Mouse (Mus musculus): ENCODE measurements at regions not wholly inside any gene's neighbourhood (a gene's known extent, or its start where the extent isn't known, plus 50 kb on each side); places are given as distances from the start of the nearest gene placed in this dataset.
A peak's percentile ranks its signal among the peaks of the same experiment; 100 is the strongest.

- Histone ChIP-seq H3K9ac (ENCODE audit: low read length) (no peak overlapping the region), H3K9me3 (ENCODE audit: control insufficient read depth, low read length) (no peaks in the 10 kb centered on the region), H3K4me2 (no peak overlapping the region), H3K27ac (ENCODE audit: low read depth, low read length) (no peak overlapping the region), H3K4me3 (ENCODE audit: low read depth, low read length) (no peak overlapping the region), H3K27me3 (ENCODE audit: control insufficient read depth, insufficient read depth, low read length) (no peaks in the 10 kb centered on the region), H3K4me1 (ENCODE audit: control insufficient read depth, insufficient read depth, low read length) (no peaks in the 10 kb centered on the region), H3K36me3 (ENCODE audit: control insufficient read depth, insufficient read depth, low read length) (no peaks in the 10 kb centered on the region)
- ATAC-seq (ENCODE audit: low FRiP score): no peak
- WGBS: 78% methylated on average over 3 of the region's 3 CpGs
- no peak for DNase-seq (ENCODE audit: low spot score, missing footprints)
Observed at GRCm38 (mm10) chr15:62503866-62504265, 1341.1 kb downstream of the Gsdmc2 start.

DNA sequence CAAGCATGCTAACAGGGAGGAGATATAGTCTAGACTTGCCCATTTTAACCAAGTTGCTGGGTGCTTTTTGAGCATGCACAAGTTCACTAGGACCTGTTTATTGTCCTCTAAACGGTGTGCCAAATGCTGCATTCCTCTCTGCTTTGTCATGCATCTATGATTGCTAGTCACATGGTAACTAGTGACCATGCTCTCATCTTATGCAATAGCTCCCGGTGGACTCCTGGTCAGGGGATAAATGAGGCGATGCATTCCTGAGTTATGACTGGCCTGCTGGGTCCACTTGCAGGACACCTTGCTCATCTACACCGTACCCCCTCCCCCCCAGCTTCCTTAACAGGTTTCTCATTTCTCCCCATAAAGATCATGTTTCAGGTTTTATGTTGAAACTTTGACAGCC, 1344.0 kb downstream of the Gsdmc2 start:
- H3K4me3 ChIP-seq (ENCODE audit: low read depth, low read length): no peak overlapping the region
- DNase-seq (ENCODE audit: low spot score, missing footprints) (peak; percentile 75), ATAC-seq (ENCODE audit: low FRiP score) (no peak)
- H3K9me3 ChIP-seq (ENCODE audit: control insufficient read depth, low read length): no peaks in the 10 kb centered on the region
- H3K4me2 ChIP-seq: no peak overlapping the region
- H3K27ac ChIP-seq (ENCODE audit: low read depth, low read length): no peak overlapping the region
- H3K27me3 ChIP-seq (ENCODE audit: control insufficient read depth, insufficient read depth, low read length): no peaks in the 10 kb centered on the region
- H3K36me3 ChIP-seq (ENCODE audit: control insufficient read depth, insufficient read depth, low read length): no peaks in the 10 kb centered on the region
- WGBS: 82% methylated on average over 4 of the region's 4 CpGs
- H3K4me1 ChIP-seq (ENCODE audit: control insufficient read depth, insufficient read depth, low read length): peaks cover 3% of the 10 kb centered on the region; the same call in 1 of the 2 replicates
- H3K9ac ChIP-seq (ENCODE audit: low read length): no peak overlapping the region

GRCm38 (mm10) chr15:62500522-62500921, 1344.5 kb downstream of the Gsdmc2 start:
- no peak overlapping the region for H3K4me2 ChIP-seq
- H3K27me3 ChIP-seq (ENCODE audit: control insufficient read depth, insufficient read depth, low read length): no peaks in the 10 kb centered on the region
- peaks cover 3% of the 10 kb centered on the region; the same call in 1 of the 2 replicates for H3K4me1 ChIP-seq (ENCODE audit: control insufficient read depth, insufficient read depth, low read length)
- ATAC-seq (ENCODE audit: low FRiP score) (no peak), DNase-seq (ENCODE audit: low spot score, missing footprints) (peak; percentile 1)
- 65% methylated on average over 2 of the region's 2 CpGs for WGBS
- H3K4me3 ChIP-seq (ENCODE audit: low read depth, low read length): no peak overlapping the region
- H3K9me3 ChIP-seq (ENCODE audit: control insufficient read depth, low read length): no peaks in the 10 kb centered on the region
- no peak overlapping the region for H3K9ac ChIP-seq (ENCODE audit: low read length)
- H3K36me3 ChIP-seq (ENCODE audit: control insufficient read depth, insufficient read depth, low read length): no peaks in the 10 kb centered on the region
- H3K27ac ChIP-seq (ENCODE audit: low read depth, low read length): no peak overlapping the region

DNA sequence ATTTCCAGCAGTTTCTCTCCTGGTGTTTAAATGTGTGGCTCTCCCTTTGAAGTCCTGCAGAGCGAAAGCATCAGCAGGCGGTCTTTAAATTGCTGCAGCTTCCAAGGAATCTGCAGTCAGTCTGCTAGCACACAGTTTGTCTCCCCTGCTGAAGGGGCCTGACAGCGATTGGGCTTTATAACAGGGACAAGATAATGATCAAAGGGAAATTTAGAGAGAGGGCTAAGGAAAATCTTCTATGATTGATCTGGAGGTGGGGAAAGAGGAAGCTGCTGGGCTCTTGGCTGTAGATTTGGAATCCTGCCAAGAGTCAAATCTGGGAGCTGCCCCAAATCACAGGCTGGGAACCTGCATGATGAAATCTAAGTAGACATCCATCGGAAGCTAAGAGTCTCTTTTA, 1348.8 kb downstream of the Gsdmc2 start:
- ATAC-seq (ENCODE audit: low FRiP score): no peak

DNA sequence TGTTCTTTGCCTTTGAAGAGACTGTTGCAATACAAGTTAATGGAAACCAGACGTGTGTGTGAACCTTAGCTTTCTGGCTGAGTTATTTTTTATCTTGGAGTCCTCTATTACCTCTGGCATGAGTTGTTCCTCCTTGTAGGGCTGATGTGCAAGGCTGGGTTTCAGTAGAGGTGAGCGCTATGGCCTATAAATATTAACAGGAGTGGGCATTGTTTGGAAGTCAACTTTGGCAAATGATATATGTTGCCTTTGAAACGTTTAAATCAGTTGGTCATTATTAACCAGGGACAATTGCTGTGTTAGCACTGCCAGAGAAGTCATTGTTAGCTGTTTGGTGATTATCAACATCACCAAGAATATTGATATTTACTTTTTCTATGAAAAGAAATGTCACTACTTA, 1352.6 kb downstream of the Gsdmc2 start:
- ATAC-seq (ENCODE audit: low FRiP score) (no peak), DNase-seq (ENCODE audit: low spot score, missing footprints) (peak; percentile 78)
- Histone ChIP-seq H3K9me3 (ENCODE audit: control insufficient read depth, low read length) (no peaks in the 10 kb centered on the region), H3K27me3 (ENCODE audit: control insufficient read depth, insufficient read depth, low read length) (no peaks in the 10 kb centered on the region), H3K4me1 (ENCODE audit: control insufficient read depth, insufficient read depth, low read length) (peaks cover 3% of the 10 kb centered on the region; the same call in 1 of the 2 replicates), H3K9ac (ENCODE audit: low read length) (no peak overlapping the region), H3K4me3 (ENCODE audit: low read depth, low read length) (no peak overlapping the region), H3K4me2 (no peak overlapping the region), H3K36me3 (ENCODE audit: control insufficient read depth, insufficient read depth, low read length) (no peaks in the 10 kb centered on the region), H3K27ac (ENCODE audit: low read depth, low read length) (no peak overlapping the region)
- 79% methylated on average over 3 of the region's 3 CpGs for WGBS

More for the DNA sequence above, 1348.8 kb downstream of the Gsdmc2 start:
- no peak overlapping the region for H3K9ac ChIP-seq (ENCODE audit: low read length)
- no peak overlapping the region for H3K27ac ChIP-seq (ENCODE audit: low read depth, low read length)
- 9% methylated on average over 4 of the region's 4 CpGs for WGBS
- H3K9me3 ChIP-seq (ENCODE audit: control insufficient read depth, low read length): no peaks in the 10 kb centered on the region
- H3K36me3 ChIP-seq (ENCODE audit: control insufficient read depth, insufficient read depth, low read length): no peaks in the 10 kb centered on the region
- H3K4me3 ChIP-seq (ENCODE audit: low read depth, low read length): no peak overlapping the region
- H3K4me2 ChIP-seq: no peak overlapping the region
- peak; percentile 80 for DNase-seq (ENCODE audit: low spot score, missing footprints)
- peaks cover 3% of the 10 kb centered on the region; the same call in 1 of the 2 replicates for H3K4me1 ChIP-seq (ENCODE audit: control insufficient read depth, insufficient read depth, low read length)
- no peaks in the 10 kb centered on the region for H3K27me3 ChIP-seq (ENCODE audit: control insufficient read depth, insufficient read depth, low read length)

DNA sequence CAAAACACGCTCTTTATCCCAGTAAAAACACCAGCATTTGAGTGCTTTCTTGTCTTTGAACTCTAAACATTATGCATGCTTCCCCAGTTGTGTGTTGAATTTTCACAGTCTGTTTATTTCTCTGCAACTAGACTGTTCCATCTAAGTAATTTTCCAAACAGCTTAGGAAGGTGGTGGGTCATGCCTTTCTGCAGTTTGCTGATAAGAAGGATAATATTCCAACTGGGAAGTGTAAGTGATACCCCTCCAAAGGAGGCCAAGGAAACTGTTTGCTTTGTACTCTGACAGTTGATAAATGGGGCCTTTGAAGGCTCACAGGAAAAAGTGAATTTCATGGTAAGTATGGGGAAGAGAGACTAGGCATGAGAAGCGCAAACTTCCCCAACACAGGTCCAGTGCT, 1354.4 kb downstream of the Gsdmc2 start:
- Histone ChIP-seq H3K9ac (ENCODE audit: low read length) (no peak overlapping the region), H3K4me2 (no peak overlapping the region), H3K4me1 (ENCODE audit: control insufficient read depth, insufficient read depth, low read length) (no peaks in the 10 kb centered on the region), H3K36me3 (ENCODE audit: control insufficient read depth, insufficient read depth, low read length) (no peaks in the 10 kb centered on the region), H3K9me3 (ENCODE audit: control insufficient read depth, low read length) (no peaks in the 10 kb centered on the region), H3K4me3 (ENCODE audit: low read depth, low read length) (no peak overlapping the region), H3K27me3 (ENCODE audit: control insufficient read depth, insufficient read depth, low read length) (no peaks in the 10 kb centered on the region), H3K27ac (ENCODE audit: low read depth, low read length) (no peak overlapping the region)
- ATAC-seq (ENCODE audit: low FRiP score) (no peak), DNase-seq (ENCODE audit: low spot score, missing footprints) (peak; percentile 41)
- 87% methylated on average over 2 of the region's 2 CpGs for WGBS

GRCm38 (mm10) chr15:62486540-62486939, 1358.4 kb downstream of the Gsdmc2 start:
- Histone ChIP-seq H3K4me3 (ENCODE audit: low read depth, low read length) (no peak overlapping the region), H3K27ac (ENCODE audit: low read depth, low read length) (no peak overlapping the region), H3K9ac (ENCODE audit: low read length) (no peak overlapping the region), H3K4me2 (no peak overlapping the region), H3K4me1 (ENCODE audit: control insufficient read depth, insufficient read depth, low read length) (no peaks in the 10 kb centered on the region), H3K36me3 (ENCODE audit: control insufficient read depth, insufficient read depth, low read length) (no peaks in the 10 kb centered on the region), H3K9me3 (ENCODE audit: control insufficient read depth, low read length) (no peaks in the 10 kb centered on the region), H3K27me3 (ENCODE audit: control insufficient read depth, insufficient read depth, low read length) (no peaks in the 10 kb centered on the region)
- DNase-seq (ENCODE audit: low spot score, missing footprints): peak; percentile 12
- 89% methylated on average over 6 of the region's 6 CpGs for WGBS
- ATAC-seq (ENCODE audit: low FRiP score): no peak

GRCm38 (mm10) chr15:62484350-62484749, 1360.6 kb downstream of the Gsdmc2 start:
- Histone ChIP-seq H3K4me1 (ENCODE audit: control insufficient read depth, insufficient read depth, low read length) (no peaks in the 10 kb centered on the region), H3K27me3 (ENCODE audit: control insufficient read depth, insufficient read depth, low read length) (no peaks in the 10 kb centered on the region), H3K36me3 (ENCODE audit: control insufficient read depth, insufficient read depth, low read length) (no peaks in the 10 kb centered on the region), H3K27ac (ENCODE audit: low read depth, low read length) (no peak overlapping the region), H3K4me3 (ENCODE audit: low read depth, low read length) (no peak overlapping the region), H3K4me2 (no peak overlapping the region), H3K9me3 (ENCODE audit: control insufficient read depth, low read length) (no peaks in the 10 kb centered on the region), H3K9ac (ENCODE audit: low read length) (no peak overlapping the region)
- 94% methylated on average over 3 of the region's 3 CpGs for WGBS
- no peak for ATAC-seq (ENCODE audit: low FRiP score)
- DNase-seq (ENCODE audit: low spot score, missing footprints): no peak

GRCm38 (mm10) chr15:62483534-62483933, 1361.4 kb downstream of the Gsdmc2 start:
- no peak overlapping the region for H3K9ac ChIP-seq (ENCODE audit: low read length)
- ATAC-seq (ENCODE audit: low FRiP score): no peak
- DNase-seq (ENCODE audit: low spot score, missing footprints): peak; percentile 41

DNA sequence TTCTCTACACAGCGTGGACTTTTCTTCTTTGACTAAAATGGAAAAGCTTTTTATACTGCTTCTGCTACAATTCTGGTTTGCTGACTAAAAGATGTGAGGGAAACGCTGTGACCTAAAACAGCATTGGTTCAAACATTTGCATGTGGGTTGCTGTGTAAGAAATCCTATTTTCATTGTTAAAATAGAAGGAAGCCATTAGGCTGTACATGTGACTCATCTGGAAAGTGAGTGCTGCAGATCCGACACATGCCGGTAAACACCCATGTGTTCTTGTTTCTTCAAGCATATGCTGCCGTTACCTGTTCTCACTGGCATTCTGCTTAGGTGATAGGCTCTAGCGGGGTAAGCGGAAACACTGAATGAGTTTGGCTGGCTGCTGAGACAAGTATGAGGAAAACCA, 1362.6 kb downstream of the Gsdmc2 start:
- no peak overlapping the region for H3K9ac ChIP-seq (ENCODE audit: low read length)
- 92% methylated on average over 7 of the region's 7 CpGs for WGBS

More at GRCm38 (mm10) chr15:62483534-62483933, 1361.4 kb downstream of the Gsdmc2 start:
- H3K36me3 ChIP-seq (ENCODE audit: control insufficient read depth, insufficient read depth, low read length): no peaks in the 10 kb centered on the region
- no peak overlapping the region for H3K4me3 ChIP-seq (ENCODE audit: low read depth, low read length)
- H3K4me2 ChIP-seq: no peak overlapping the region
- H3K4me1 ChIP-seq (ENCODE audit: control insufficient read depth, insufficient read depth, low read length): no peaks in the 10 kb centered on the region
- 90% methylated on average over 1 of the region's 1 CpGs for WGBS
- no peak overlapping the region for H3K27ac ChIP-seq (ENCODE audit: low read depth, low read length)
- no peaks in the 10 kb centered on the region for H3K27me3 ChIP-seq (ENCODE audit: control insufficient read depth, insufficient read depth, low read length)
- H3K9me3 ChIP-seq (ENCODE audit: control insufficient read depth, low read length): no peaks in the 10 kb centered on the region

More for the DNA sequence above, 1362.6 kb downstream of the Gsdmc2 start:
- no peak for ATAC-seq (ENCODE audit: low FRiP score)
- Histone ChIP-seq H3K4me2 (no peak overlapping the region), H3K4me3 (ENCODE audit: low read depth, low read length) (no peak overlapping the region), H3K27ac (ENCODE audit: low read depth, low read length) (no peak overlapping the region), H3K36me3 (ENCODE audit: control insufficient read depth, insufficient read depth, low read length) (no peaks in the 10 kb centered on the region), H3K9me3 (ENCODE audit: control insufficient read depth, low read length) (no peaks in the 10 kb centered on the region), H3K4me1 (ENCODE audit: control insufficient read depth, insufficient read depth, low read length) (no peaks in the 10 kb centered on the region), H3K27me3 (ENCODE audit: control insufficient read depth, insufficient read depth, low read length) (no peaks in the 10 kb centered on the region)
- DNase-seq (ENCODE audit: low spot score, missing footprints): peak; percentile 68
